Mouse (Mus musculus) frontal cortex, adult 2 months (tissue): Measurements from ENCODE around the gene Krt25. TPM values are rescaled to one million over a fixed set of nuclear protein-coding genes. Genes with fewer than 3 reads are reported as not detected.

Source experiments
- DNase-seq, 2 experiments: peaks; one replicate each; pipeline ENCODE4 v3.0.0; 2022; ENCODE audit warnings: low spot score in 1 of 2; ENCODE audit errors: extremely low spot score in 1 of 2
- polyA plus RNA-seq: library from polyadenylated mRNA; depleted of rRNA; stranded (reverse); fragments of >200 nt; gene quantifications from 2 replicates; pipeline ENCODE4 v1.2.3, GENCODE M21; 2012; rRNA removed

The Krt25 gene
- polyA plus RNA-seq = 0.06 and 0.15 TPM in 2 replicates

GRCm38 (mm10) chr11:99322851-99323250 lies at the start of gene Krt25:
Gene Krt25 (minus strand): TSS chr11:99322951.
- DNase-seq = no peak

DNA sequence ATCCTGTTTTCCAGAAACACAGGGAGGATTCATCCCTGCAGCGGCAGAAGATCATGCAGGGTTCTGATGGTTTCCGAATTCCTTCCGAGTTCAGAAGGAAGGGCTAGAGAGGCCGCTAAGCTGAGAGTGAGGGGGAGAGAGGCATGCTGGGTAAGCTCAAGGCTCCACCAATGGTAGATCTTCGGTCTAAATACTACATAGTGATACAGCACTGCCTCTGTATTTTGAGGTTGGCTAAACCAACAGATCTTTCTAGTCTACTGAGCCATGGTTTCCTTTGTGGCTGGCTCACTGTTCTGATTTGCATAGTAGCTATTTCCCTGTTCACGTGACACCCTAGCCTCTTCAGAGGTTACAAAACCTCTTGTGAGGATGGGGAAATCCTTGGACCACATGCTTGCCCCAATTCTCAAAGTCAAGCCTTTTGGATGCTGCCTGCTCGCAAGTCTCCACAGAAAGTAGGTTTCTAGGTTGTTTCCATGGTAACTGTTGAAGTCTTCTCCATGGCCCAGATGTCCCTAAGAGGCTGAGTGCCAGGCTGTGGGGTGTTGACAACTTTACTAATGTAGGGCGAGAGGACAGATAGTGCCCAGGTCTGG lies 47.2 kb upstream of the Krt25 start:
- DNase-seq = peak; percentile 49 to 76

GRCm38 (mm10) chr11:99369229-99369628 lies 46.5 kb upstream of the Krt25 start:
- no peak for DNase-seq

DNA sequence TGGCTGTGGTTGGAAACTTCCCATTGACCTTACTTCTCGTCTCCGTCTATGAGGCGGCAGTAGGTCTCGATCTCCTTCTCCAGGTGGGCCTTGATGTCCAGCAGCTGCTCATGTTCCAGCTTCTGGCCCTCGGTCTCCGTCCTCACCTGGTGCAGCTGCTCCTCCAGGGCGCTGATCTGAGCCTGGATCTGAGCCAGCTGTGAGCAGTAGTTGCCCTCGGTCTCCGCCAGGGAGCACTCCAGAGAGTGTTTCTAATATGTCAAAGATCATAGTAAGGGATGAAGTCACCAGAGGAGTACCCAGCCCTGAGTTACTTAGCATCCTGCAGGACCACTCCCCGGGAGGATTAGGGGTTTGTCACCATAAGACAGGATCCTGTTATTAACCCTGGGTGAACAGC lies 44.0 kb upstream of the Krt25 start:
- no peak for DNase-seq

DNA sequence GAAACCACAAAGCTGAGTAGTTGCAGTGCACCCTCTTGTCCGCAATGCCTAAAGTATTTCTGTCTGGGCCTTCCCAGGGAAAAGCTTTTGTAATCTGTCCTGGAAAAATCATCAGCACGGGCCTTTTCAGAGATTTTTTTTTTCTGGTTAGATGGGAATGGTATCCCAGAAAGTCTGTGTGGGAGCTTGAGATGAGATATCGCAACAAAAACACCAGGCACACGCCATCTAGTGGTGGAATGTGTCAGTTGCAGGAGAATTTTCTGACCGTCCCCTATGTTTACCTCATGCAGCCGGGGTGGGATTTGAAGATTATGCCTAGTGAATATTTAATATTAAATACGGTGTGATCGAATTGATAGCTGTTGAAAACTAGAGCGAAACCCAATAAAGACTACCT lies 41.7 kb upstream of the Krt25 start:
- peak in 1 of 2 experiments; percentile 78 for DNase-seq

GRCm38 (mm10) chr11:99361423-99361822 lies 38.7 kb upstream of the Krt25 start:
- DNase-seq = no peak

DNA sequence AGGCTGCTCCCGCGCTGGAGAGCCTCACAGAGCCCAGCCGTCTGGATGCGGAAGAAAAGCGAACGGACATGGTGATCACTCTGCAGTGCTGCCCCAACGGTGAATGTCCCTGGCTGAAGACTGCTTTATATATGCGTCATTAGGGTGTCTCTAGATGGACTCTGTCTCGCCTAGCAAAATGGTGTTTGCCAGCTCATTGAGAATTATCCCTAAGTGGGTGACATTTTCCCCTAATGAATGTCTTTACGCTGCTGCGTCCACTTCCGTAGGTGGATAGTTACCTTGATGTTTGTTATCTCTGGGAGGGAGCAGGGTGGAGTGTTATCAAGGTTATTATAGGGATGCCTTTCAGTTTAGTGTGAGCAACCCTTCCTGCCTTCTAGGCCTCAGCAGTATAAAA lies 28.3 kb upstream of the Krt25 start, which contains the start of gene Krt27:
Krt27 (minus strand) TSS at position 101 of the 400 bp plus-strand sequence.
- DNase-seq = no peak

DNA sequence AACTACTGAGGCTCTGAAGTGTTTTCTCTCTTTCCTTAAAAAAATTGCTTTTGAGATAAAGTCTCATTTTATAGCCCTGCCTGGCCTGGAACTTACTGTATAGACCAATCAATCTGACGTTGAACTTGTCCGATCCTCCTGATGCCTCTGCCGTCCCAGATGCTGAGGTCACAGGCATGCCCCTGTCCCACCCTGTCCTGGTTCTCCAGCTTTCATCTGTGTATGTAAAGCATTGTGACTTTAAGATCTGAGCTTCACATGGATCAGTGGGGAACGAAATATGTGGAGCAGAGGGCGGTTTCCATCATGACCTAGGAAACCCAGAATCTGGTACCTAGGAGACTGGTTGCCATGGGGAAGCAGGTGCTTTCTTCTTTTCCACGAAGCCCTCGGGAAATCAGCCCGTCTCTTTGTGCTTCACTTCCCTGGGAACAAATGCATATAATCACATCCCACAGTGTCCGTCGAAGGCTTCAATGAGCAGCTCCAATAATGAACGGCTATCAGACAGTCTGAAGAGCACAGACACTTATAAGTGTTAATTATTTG lies 16.6 kb upstream of the Krt25 start:
- no peak for DNase-seq

GRCm38 (mm10) chr11:99337866-99338265 lies 15.1 kb upstream of the Krt25 start, which contains the start of gene Krt26:
Gene Krt26 (minus strand): TSS chr11:99337966.
- DNase-seq = no peak

GRCm38 (mm10) chr11:99333426-99333825 lies 10.7 kb upstream of the Krt25 start:
- peak; percentile 24 to 58 for DNase-seq

- DNase-seq = no peak
Observed at GRCm38 (mm10) chr11:99329655-99330054, 6.9 kb upstream of the Krt25 start.

- no peak for DNase-seq
Observed at GRCm38 (mm10) chr11:99321094-99321493, 1.7 kb downstream of the Krt25 start.

DNA sequence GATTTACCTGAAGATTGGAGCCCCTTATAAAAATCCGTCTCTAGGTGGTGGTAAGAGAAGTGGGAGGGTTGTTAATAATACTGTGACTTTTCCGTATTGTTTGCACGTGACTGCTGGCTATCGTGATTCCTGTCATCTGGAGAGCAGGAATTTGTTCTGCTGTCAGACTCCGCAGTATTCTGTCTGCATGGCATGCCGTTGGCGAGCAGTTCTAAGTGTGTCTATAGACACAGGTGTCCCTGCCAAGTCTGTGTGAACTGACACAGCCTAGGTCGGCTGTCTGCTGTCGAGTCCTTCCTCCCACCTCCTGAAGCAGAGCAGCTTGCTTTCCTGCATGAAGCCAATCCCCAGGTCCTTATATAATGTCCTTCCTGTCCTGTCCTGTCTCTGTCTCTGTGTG lies 3.6 kb downstream of the Krt25 start:
- DNase-seq = no peak

GRCm38 (mm10) chr11:99316543-99316942 lies 6.2 kb downstream of the Krt25 start:
- DNase-seq = no peak

GRCm38 (mm10) chr11:99314594-99314993 lies 8.2 kb downstream of the Krt25 start:
- no peak for DNase-seq

DNA sequence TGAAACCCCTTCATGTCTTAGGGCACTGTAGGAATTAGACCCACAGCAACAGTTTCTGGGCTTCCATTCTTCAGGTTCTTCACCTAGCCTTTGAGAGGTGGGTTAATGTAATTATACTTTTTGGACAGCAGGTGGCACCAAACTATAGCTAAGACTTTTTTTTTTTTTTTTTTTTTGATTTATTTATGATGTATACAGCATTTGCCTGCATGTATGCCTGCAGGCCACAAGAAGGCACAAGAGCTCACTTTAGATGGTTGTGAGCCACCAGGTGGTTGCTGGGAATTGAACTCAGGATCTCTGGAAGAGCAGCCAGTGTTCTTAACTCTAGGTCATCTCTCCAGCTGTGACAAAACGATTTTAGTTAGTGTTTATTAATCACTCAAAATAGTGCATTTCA lies 11.9 kb downstream of the Krt25 start:
- peak in 1 of 2 experiments; percentile 23 for DNase-seq

- DNase-seq = peak; percentile 17 to 81
Observed at GRCm38 (mm10) chr11:99307579-99307978, 15.2 kb downstream of the Krt25 start.

- peak in 1 of 2 experiments; percentile 4 for DNase-seq
Observed at GRCm38 (mm10) chr11:99295039-99295438, 27.7 kb downstream of the Krt25 start.

GRCm38 (mm10) chr11:99292846-99293245 lies 29.9 kb downstream of the Krt25 start:
- DNase-seq = peak; percentile 8 to 65

GRCm38 (mm10) chr11:99284833-99285312 lies 37.9 kb downstream of the Krt25 start, which contains the start of gene Krt24:
Gene Krt24 (minus strand): TSS chr11:99285262.
- DNase-seq = no peak

DNA sequence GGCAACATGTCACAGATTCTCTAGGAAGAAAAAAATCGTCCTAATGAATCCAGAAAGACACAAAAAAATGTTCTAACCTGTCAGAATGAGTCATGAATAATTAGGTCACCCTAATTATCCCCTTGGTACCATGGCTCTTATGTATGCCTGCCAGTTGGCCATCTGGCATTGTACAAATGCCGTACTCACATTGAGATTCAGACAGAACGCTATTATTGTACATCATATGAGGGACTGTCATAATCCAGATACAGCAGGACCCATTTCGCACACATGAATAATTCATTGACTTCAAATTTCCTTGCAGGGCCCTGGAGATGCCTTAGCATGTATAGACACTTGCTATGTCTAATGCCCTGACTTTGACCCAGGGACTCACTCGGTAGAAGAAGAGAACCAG lies 38.7 kb downstream of the Krt25 start:
- no peak for DNase-seq

DNA sequence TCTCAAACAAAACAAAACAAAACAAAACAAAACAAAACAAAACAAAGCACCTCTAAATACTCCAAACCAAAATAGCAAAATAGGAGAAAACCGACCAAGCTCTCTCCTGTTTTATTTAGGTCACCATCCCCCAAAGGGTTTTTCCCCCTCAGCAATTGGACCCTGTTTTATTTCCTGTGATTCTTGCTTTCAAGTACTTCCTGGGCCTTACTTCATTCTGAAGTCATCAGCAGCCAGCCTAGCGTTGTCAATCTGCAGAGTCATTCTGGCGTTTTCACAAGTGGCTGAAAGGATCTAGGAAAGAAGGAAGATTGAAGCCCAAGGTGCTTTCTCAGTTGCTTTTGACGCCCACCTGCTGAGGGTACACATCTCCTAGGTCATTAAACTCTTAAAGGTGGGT lies 39.4 kb downstream of the Krt25 start:
- DNase-seq = no peak
